Mouse (Mus musculus) liver, embryonic 11.5 days (tissue): ENCODE data around the gene 3110040M04Rik. TPM values are rescaled to one million over a fixed set of nuclear protein-coding genes. Genes with fewer than 3 reads are reported as not detected.
"Not testable (repeated sequence)": the region's sequence is repeated elsewhere in the genome, so short reads cannot be mapped to it uniquely, and the experiment has no call there.

Source experiments
- ATAC-seq: fragments of 200-750 bp; cut with Nextera tagmentation; replicated peaks from 2 replicates; pipeline ENCODE4 v1.8.0; 2017; ENCODE audit warnings: moderate number of reproducible peaks, mild to moderate bottlenecking, moderate TSS enrichment, moderate library complexity; ENCODE audit not compliant: low FRiP score
- DNase-seq: peaks from one replicate; pipeline ENCODE4 v3.0.0-alpha.2; 2017; ENCODE audit warnings: low spot score
- H3K27ac ChIP-seq: fragments of 300-500 bp; sonication (generic); 2 replicates; pipeline ENCODE4 v1.5.1; 2014; ENCODE audit warnings: mild to moderate bottlenecking, low read depth, low read length, control low read depth
- H3K27me3 ChIP-seq: fragments of 300-500 bp; sonication (generic); replicated peaks from 2 replicates; pipeline ENCODE4 v1.6.1; 2014; ENCODE audit warnings: low read length, mixed read lengths; ENCODE audit not compliant: control insufficient read depth, insufficient read depth
- H3K36me3 ChIP-seq: fragments of 300-500 bp; sonication (generic); 2 replicates; pipeline ENCODE4 v1.6.1; 2014; ENCODE audit warnings: mild to moderate bottlenecking, low read length, moderate library complexity, mixed read lengths; ENCODE audit not compliant: control insufficient read depth, insufficient read depth
- H3K4me1 ChIP-seq: fragments of 300-500 bp; sonication (generic); replicated peaks from 2 replicates; pipeline ENCODE4 v1.6.1; 2014; ENCODE audit warnings: low read length, mixed read lengths; ENCODE audit not compliant: control insufficient read depth, insufficient read depth
- H3K4me2 ChIP-seq: fragments of 300-500 bp; sonication (generic); 2 replicates; pipeline ENCODE4 v1.6.1; 2014; ENCODE audit warnings: mild to moderate bottlenecking, control low read depth, moderate library complexity
- H3K4me3 ChIP-seq: fragments of 300-500 bp; sonication (generic); 2 replicates; pipeline ENCODE4 v1.5.1; 2014; ENCODE audit warnings: low read depth, low read length, control low read depth
- H3K9ac ChIP-seq: fragments of 300-500 bp; sonication (generic); 2 replicates; pipeline ENCODE4 v1.6.1; 2014; ENCODE audit warnings: low read depth, low read length, control low read depth
- H3K9me3 ChIP-seq: fragments of 300-500 bp; sonication (generic); 2 replicates; pipeline ENCODE4 v1.6.1; 2016; ENCODE audit warnings: low read length, inconsistent platforms, mixed read lengths; ENCODE audit not compliant: control insufficient read depth
- WGBS: fragments of 180-500 bp; shearing (Covaris S2); extraction: QIAGEN DNeasy Blood & Tissue Kit; methylation state at CpG from one replicate; pipeline ENCODE4 v1.1.7; 2014; 5-methylcytosine and 5-hydroxymethylcytosine counted together
- polyA plus RNA-seq: library from polyadenylated mRNA; unstranded; fragments of >200 nt; fragmentation: Nextera tagmentation; extraction: Ambion mirVana; gene quantifications from 2 replicates; pipeline ENCODE4 v1.2.1, GENCODE M21; 2014

3110040M04Rik gene
- polyA plus RNA-seq, 1 experiment from 2014 or later: 1.0 TPM

DNA sequence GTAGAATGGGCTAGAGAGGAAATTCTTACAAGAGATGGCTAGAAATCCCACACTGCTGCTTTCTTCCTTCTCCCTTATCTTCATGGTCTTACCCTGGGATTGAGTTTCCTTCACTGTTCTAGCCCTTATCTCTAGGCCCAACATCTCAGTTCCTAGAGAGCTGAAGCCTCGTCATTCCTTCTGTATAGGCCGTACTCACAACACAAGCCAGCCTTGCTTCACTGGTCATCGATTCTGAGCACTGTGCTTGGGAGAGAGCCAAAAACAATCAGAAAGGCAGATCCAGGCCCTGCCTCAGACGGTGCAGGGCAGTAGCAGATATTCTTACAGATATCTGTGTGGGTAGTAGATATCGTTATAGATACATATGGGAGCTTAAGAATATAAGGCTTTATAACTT is 4.6 kb downstream of the 3110040M04Rik start:
- not testable (repeated sequence) for H3K27me3 ChIP-seq, H3K4me3 ChIP-seq, H3K36me3 ChIP-seq, H3K4me1 ChIP-seq, H3K9me3 ChIP-seq, H3K9ac ChIP-seq, H3K4me2 ChIP-seq, H3K27ac ChIP-seq, DNase-seq
- ATAC-seq: peak; percentile 68
- 61% methylated on average over 3 of the region's 5 CpGs for WGBS

DNA sequence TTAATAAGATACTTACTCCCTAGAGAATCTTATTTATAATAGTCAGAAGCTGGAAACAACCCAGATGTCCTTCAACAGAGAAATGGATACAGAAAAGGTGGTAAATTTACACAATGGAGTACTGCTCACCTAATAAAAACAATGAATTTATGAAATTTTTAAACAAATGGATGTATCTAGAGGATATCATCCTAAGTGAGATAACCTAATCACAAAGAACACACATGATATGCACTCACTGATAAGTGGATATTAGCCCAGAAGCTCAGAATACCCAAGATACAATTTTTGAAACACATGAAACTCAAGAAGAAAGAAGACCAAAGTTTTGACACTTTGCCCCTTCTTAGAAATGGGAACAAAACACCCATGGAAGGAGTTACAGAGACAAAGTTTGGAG is 5.0 kb downstream of the 3110040M04Rik start:
- not testable (repeated sequence) for H3K4me2 ChIP-seq, H3K27me3 ChIP-seq, H3K4me1 ChIP-seq, H3K36me3 ChIP-seq, DNase-seq, H3K4me3 ChIP-seq, H3K9me3 ChIP-seq, H3K27ac ChIP-seq, H3K9ac ChIP-seq
- peak; percentile 27; the same call in 1 of the 2 replicates for ATAC-seq

DNA sequence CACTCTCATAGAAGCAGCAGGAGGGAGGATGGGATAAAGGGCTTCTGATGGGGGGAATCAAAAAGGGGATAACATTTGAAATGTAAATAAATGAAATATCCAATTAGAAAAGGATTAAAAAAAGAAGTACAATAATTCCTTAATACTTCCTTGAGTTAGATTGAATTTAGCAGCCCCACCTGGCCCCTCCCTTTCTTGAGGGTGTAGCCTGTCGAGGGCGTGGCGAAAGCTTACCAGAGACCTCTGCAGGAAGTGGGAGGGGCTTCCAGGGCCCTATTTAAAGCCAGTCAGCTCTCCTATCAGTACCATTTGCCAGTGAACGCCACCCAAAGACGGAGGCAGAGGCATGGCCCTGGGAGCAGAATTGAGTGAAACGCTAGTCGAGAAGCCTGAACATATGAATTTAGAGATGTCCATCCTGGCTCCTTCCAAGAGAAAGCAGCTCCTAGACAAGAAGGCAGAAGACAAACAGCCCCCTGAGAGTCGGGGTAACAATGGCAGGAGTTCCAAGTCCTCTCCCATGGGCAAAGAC is 6.0 kb downstream of the 3110040M04Rik start, which contains the start of gene Gm47996:
Gene Gm47996 (plus strand): TSS at position 308 of the 532 bp plus-strand sequence.
- not testable (repeated sequence) for DNase-seq, H3K36me3 ChIP-seq, H3K4me2 ChIP-seq, H3K4me3 ChIP-seq, ATAC-seq, H3K27ac ChIP-seq, H3K9ac ChIP-seq, H3K4me1 ChIP-seq, H3K9me3 ChIP-seq, H3K27me3 ChIP-seq
- 61% methylated on average over 4 of the region's 8 CpGs for WGBS

DNA sequence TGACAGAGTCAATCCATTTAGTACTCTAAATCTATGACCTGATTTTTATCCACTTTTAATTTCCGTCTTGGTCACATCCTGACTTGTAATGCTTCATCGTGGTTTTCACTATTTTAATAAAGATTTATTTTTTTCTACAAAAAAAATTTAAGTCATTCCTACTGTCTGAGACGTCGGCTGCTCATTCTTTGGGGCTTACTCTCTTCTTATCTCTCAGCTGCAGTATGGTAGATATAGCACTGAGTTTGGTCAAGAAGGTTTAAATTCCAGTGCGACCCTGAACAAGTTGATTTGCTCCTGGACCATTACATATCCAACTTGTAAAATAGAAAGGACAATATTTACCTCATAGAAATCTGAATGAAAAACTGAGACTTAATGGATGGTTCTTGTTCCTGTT is 7.7 kb downstream of the 3110040M04Rik start:
- not testable (repeated sequence) for H3K27ac ChIP-seq, H3K36me3 ChIP-seq, H3K9ac ChIP-seq, H3K4me1 ChIP-seq, H3K27me3 ChIP-seq, ATAC-seq, DNase-seq, H3K4me2 ChIP-seq, H3K4me3 ChIP-seq, H3K9me3 ChIP-seq
- 54% methylated on average over 5 of the region's 5 CpGs for WGBS

DNA sequence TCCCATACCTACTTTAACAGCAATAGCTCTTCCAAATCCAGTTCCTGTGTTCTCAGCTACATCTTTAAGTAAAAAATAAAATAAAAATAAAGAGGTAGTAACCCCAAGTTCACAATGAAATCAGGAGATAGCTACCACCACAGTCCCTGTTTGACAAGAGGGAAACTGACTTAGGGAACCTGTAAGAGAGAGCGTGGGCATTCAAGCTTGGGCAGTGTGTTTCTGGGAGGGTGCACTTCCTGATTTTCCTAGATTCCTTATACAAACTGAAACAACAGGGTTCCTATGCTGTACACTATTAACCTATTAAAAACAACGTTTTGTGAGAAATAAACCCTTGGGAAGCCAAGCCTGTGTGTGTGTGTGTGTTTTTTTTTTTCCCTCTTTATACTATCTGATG is 10.9 kb downstream of the 3110040M04Rik start:
- H3K36me3 ChIP-seq: no peaks in the 10 kb centered on the region
- no peak overlapping the region for H3K27ac ChIP-seq
- ATAC-seq (no peak), DNase-seq (no peak)
- H3K27me3 ChIP-seq: no peaks in the 10 kb centered on the region
- H3K9ac ChIP-seq: no peak overlapping the region
- H3K9me3 ChIP-seq: no peaks in the 10 kb centered on the region
- no peak overlapping the region for H3K4me3 ChIP-seq
- no peak overlapping the region for H3K4me2 ChIP-seq
- WGBS: 60% methylated on average over 2 of the region's 2 CpGs
- peaks cover 7% of the 10 kb centered on the region; the same call in 1 of the 2 replicates for H3K4me1 ChIP-seq

DNA sequence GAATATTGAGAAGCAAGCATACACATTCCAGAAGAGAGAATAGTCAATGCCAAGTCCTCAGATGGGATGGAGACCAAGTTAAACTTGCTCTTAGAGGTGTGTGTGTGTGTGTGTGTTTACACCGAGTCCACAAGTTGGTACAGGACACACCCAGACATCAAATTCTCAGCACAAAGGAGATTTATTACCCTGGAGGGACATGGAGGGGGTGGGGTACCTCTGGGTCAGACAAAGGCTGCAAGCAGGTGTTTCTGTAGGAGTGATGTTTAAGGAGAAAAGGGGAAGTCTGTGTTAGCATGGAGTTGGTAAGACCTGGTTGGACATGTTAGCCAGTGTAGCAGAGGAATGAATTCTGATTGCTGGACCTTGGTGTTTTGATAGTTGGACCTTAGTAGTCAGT is 12.1 kb downstream of the 3110040M04Rik start:
- Histone ChIP-seq H3K4me1 (peaks cover 7% of the 10 kb centered on the region; the same call in 1 of the 2 replicates), H3K27ac (no peak overlapping the region), H3K4me2 (no peak overlapping the region), H3K27me3 (no peaks in the 10 kb centered on the region), H3K9ac (no peak overlapping the region), H3K4me3 (no peak overlapping the region), H3K9me3 (no peaks in the 10 kb centered on the region), H3K36me3 (no peaks in the 10 kb centered on the region)
- ATAC-seq (no peak; the same call in 1 of the 2 replicates), DNase-seq (no peak)
- WGBS: 58% methylated on average over 1 of the region's 1 CpGs

DNA sequence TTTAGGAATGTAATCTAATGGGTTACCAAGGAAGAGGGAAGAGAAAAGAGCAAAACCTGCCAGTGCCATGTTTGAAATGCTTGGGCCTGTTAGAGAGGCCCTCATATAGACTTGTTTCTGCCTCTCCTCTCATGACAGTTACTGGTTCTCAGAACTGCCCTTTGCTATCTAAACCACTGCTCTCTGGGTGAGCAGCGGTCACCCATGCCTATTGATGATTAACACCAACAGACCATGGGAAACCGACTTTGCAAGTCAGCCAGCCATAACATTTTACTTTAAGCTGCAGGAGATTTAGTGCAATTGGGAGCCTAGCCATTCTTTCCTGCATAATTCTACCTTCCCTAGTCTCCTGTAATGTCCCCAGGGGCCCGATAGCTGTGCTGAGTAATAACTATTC is 12.5 kb downstream of the 3110040M04Rik start:
- peak; percentile 61; the same call in 1 of the 2 replicates for ATAC-seq
- H3K4me2 ChIP-seq: no peak overlapping the region
- H3K9me3 ChIP-seq: no peaks in the 10 kb centered on the region
- H3K9ac ChIP-seq: no peak overlapping the region
- no peak for DNase-seq
- no peak overlapping the region for H3K27ac ChIP-seq
- H3K4me1 ChIP-seq: peaks cover 7% of the 10 kb centered on the region; the same call in 1 of the 2 replicates
- H3K27me3 ChIP-seq: no peaks in the 10 kb centered on the region
- no peak overlapping the region for H3K4me3 ChIP-seq
- WGBS: 48% methylated on average over 3 of the region's 3 CpGs
- H3K36me3 ChIP-seq: no peaks in the 10 kb centered on the region

DNA sequence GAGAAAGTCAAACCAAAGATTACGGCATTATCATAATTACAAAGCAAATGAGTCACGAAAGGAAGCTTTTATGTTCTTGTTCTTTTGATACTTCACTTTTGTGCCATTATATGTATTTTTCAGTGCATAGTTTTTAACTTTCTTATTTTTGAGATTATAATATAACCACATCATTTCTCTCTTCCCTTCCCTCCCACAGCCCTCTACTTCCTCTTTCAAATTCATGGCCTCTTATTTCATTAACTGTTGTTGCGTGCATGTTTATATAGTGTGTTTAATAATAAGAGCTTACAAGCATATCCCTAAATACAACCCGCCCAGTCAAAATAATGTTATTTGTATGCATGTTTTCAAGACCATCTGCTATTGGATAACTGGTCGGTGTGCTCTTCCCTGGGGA is 15.1 kb downstream of the 3110040M04Rik start:
- Histone ChIP-seq H3K27ac (no peak overlapping the region), H3K9ac (no peak overlapping the region), H3K4me2 (no peak overlapping the region), H3K4me1 (peaks cover 7% of the 10 kb centered on the region), H3K4me3 (no peak overlapping the region), H3K9me3 (no peaks in the 10 kb centered on the region), H3K36me3 (no peaks in the 10 kb centered on the region), H3K27me3 (no peaks in the 10 kb centered on the region)
- WGBS: 89% methylated on average over 5 of the region's 5 CpGs
- no peak for DNase-seq
- ATAC-seq: no peak

DNA sequence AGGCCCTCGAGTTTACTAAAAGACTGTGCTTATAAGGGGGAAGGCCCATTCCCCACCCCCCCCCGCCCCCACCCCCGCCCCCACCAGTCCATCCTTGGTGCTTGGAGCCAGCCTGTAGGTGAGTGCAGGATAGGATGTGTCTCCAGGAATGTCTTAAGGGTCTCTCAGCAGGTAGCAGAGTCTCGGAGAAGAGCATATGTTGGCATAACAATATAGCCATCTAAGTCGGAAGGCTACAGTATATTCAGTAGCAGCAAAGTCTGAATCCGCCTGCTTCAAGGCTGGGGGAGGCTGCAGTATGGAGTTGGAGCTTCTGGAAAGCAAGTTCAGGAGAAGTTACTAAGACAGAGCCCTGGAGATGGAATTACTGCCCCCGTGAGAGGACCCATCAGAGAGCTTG is 16.2 kb downstream of the 3110040M04Rik start:
- no peak overlapping the region for H3K4me3 ChIP-seq
- H3K9ac ChIP-seq: no peak overlapping the region
- H3K4me2 ChIP-seq: no peak overlapping the region
- peaks cover 7% of the 10 kb centered on the region for H3K4me1 ChIP-seq
- no peaks in the 10 kb centered on the region for H3K9me3 ChIP-seq
- no peaks in the 10 kb centered on the region for H3K36me3 ChIP-seq
- H3K27me3 ChIP-seq: no peaks in the 10 kb centered on the region
- ATAC-seq (no peak), DNase-seq (no peak)
- no peak overlapping the region for H3K27ac ChIP-seq
- WGBS: 76% methylated on average over 7 of the region's 7 CpGs
